ENCODE assay signal across 24 mouse cellular contexts in the genomic region with DNA sequence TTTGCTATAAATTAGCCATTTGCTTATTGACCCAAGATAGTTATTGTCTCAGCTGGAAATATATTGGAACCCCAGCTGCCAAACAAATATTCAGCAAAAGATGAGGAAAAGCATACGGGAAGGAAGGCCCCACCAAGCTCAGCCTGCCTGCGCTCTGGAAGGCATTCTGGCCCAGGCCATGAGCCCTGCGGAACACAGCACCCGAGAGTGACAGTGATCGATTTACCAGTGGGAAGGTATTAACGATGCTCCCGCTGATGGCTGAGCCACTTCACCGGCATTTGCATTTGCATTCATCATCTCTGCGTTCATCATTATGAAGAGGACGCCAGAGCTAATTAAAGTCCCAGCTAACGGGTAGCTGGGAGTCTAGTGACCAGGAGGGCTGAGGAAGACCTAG.
"Had no signal": no experiment of that assay in that cellular context is flagged by ENCODE, and none has a peak within 500 bp of the region (broad histone marks: within the 10 kb centered on the region; RNA-seq: fewer than 3 reads in every experiment).

No protein-coding gene starts in this region.

- H3K36me3 ChIP-seq: kidney, embryonic 15.5 days; limb, embryonic 12.5 days; limb, embryonic 15.5 days; lung, embryonic 15.5 days; midbrain, embryonic 12.5 days had no signal

- ATAC-seq: midbrain, embryonic 16.5 days had no signal

- DNase-seq: kidney, adult 2 months; kidney, postnatal 10 days; kidney, postnatal 36 days; layer of hippocampus, postnatal 36 days; left cerebral cortex, postnatal 4 days; lung, adult 18-20 months; lung, postnatal 10 days; lung, postnatal 36 days; right cerebral cortex, adult 18-20 months; right cerebral cortex, postnatal 14 days; right cerebral cortex, postnatal 4 days; thymus, adult 2 months; thymus, postnatal 14 days; thymus, postnatal 4 days had no signal

- H3K4me3 ChIP-seq: kidney, embryonic 15.5 days; left cerebral cortex, adult 2 months; limb, embryonic 12.5 days; limb, embryonic 15.5 days; lung, embryonic 15.5 days; midbrain, embryonic 12.5 days had no signal

- H3K4me2 ChIP-seq: kidney, embryonic 15.5 days; limb, embryonic 12.5 days; limb, embryonic 15.5 days; liver, embryonic 11.5 days; lung, embryonic 15.5 days; midbrain, embryonic 12.5 days had no signal

- H3K27ac ChIP-seq: kidney, embryonic 15.5 days; left cerebral cortex, adult 2 months; limb, embryonic 12.5 days; limb, embryonic 15.5 days; liver, embryonic 14.5 days; lung, embryonic 15.5 days; midbrain, embryonic 12.5 days; stomach, postnatal 0 days had no signal

- H3K4me1 ChIP-seq: kidney, embryonic 15.5 days; limb, embryonic 12.5 days; limb, embryonic 15.5 days; lung, embryonic 15.5 days had no signal

- H3K27me3 ChIP-seq: lung, embryonic 15.5 days had no signal

- H3K9me3 ChIP-seq: kidney, embryonic 15.5 days; limb, embryonic 12.5 days; limb, embryonic 15.5 days; lung, embryonic 15.5 days; midbrain, embryonic 12.5 days had no signal

- H3K9ac ChIP-seq: kidney, embryonic 15.5 days; limb, embryonic 12.5 days; limb, embryonic 15.5 days; liver, embryonic 14.5 days; lung, embryonic 15.5 days; midbrain, embryonic 12.5 days had no signal
